Mouse (Mus musculus) hindbrain, embryonic 16.5 days (tissue): ENCODE results near the gene Mob3a. TPM values are rescaled to one million over a fixed set of nuclear protein-coding genes. Genes with fewer than 3 reads are reported as not detected.
"Not testable (repeated sequence)": the region's sequence is repeated elsewhere in the genome, so short reads cannot be mapped to it uniquely, and the experiment has no call there.

ENCODE experiments used
- ATAC-seq: fragments of 200-750 bp; cut with Nextera tagmentation; 2 replicates; pipeline ENCODE4 v1.8.0; 2017; ENCODE audit warnings: moderate TSS enrichment, moderate library complexity
- H3K27ac ChIP-seq: fragments of 300-500 bp; sonication (generic); 2 replicates; pipeline ENCODE4 v1.5.1; 2014; ENCODE audit warnings: low read depth, mild to moderate bottlenecking, control low read depth, low read length, moderate library complexity
- H3K27me3 ChIP-seq: fragments of 300-500 bp; sonication (generic); replicated peaks from 2 replicates; pipeline ENCODE4 v1.6.1; 2014; ENCODE audit warnings: low read length; ENCODE audit not compliant: control insufficient read depth, insufficient read depth
- H3K36me3 ChIP-seq: fragments of 300-500 bp; sonication (generic); 2 replicates; pipeline ENCODE4 v1.6.1; 2014; ENCODE audit warnings: mild to moderate bottlenecking, low read length, moderate library complexity, mixed read lengths; ENCODE audit not compliant: control insufficient read depth, insufficient read depth
- H3K4me1 ChIP-seq: fragments of 300-500 bp; sonication (generic); 2 replicates; pipeline ENCODE4 v1.6.1; 2014; ENCODE audit warnings: low read depth, low read length; ENCODE audit not compliant: control insufficient read depth, insufficient read depth
- H3K4me2 ChIP-seq: fragments of 300-500 bp; sonication (generic); 2 replicates; pipeline ENCODE4 v1.6.1; 2014; ENCODE audit warnings: mild to moderate bottlenecking, low read length, control low read depth, moderate library complexity
- H3K4me3 ChIP-seq: fragments of 300-500 bp; sonication (generic); 2 replicates; pipeline ENCODE4 v1.5.1; 2014; ENCODE audit warnings: mild to moderate bottlenecking, low read length, control low read depth, moderate library complexity
- H3K9ac ChIP-seq: fragments of 300-500 bp; sonication (generic); 2 replicates; pipeline ENCODE4 v1.6.1; 2014; ENCODE audit warnings: low read depth, mild to moderate bottlenecking, control low read depth, low read length, moderate library complexity
- H3K9me3 ChIP-seq: fragments of 300-500 bp; sonication (generic); 2 replicates; pipeline ENCODE4 v1.6.1; 2014; ENCODE audit warnings: mild to moderate bottlenecking, low read length, moderate library complexity; ENCODE audit not compliant: control insufficient read depth
- WGBS: fragments of 180-500 bp; shearing (Covaris S2); extraction: QIAGEN DNeasy Blood & Tissue Kit; methylation state at CpG from one replicate; pipeline ENCODE4 v1.1.7; 2014; 5-methylcytosine and 5-hydroxymethylcytosine counted together
- polyA plus RNA-seq: library from polyadenylated mRNA; unstranded; fragments of >200 nt; fragmentation: Nextera tagmentation; extraction: Ambion mirVana; gene quantifications from 2 replicates; pipeline ENCODE4 v1.2.1, GENCODE M21; 2015

The Mob3a gene
- polyA plus RNA-seq, 1 experiment from 2014 or later: 56.9 TPM

DNA sequence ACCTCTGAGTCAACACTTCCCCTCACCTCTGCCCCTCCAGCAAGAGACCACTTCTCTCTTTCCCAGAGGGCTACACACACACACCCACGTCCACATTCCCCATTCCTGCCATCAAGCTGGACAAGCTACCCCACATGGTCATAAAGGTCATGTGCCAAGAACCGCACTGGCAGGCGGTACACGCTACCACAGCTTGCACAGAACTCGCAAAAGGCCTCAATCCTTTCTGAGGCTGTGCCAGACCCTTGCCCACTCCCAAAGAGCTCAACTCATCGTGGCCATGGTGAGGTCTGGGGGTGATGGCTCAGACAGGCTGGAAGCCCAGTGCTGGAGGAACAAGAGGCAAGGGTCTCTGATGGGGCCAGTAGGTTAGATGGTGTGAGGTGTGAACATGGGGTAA lies 46.9 kb downstream of the Mob3a start:
- WGBS: 75% methylated on average over 6 of the region's 6 CpGs
- peak overlapping the region; percentile 83 for H3K4me3 ChIP-seq
- peak overlapping the region; percentile 88 for H3K4me2 ChIP-seq
- no peaks in the 10 kb centered on the region for H3K36me3 ChIP-seq
- H3K27ac ChIP-seq: no peak overlapping the region
- H3K4me1 ChIP-seq: peaks cover 20% of the 10 kb centered on the region
- no peaks in the 10 kb centered on the region for H3K27me3 ChIP-seq
- H3K9ac ChIP-seq: no peak overlapping the region
- H3K9me3 ChIP-seq: no peaks in the 10 kb centered on the region
- no peak for ATAC-seq

DNA sequence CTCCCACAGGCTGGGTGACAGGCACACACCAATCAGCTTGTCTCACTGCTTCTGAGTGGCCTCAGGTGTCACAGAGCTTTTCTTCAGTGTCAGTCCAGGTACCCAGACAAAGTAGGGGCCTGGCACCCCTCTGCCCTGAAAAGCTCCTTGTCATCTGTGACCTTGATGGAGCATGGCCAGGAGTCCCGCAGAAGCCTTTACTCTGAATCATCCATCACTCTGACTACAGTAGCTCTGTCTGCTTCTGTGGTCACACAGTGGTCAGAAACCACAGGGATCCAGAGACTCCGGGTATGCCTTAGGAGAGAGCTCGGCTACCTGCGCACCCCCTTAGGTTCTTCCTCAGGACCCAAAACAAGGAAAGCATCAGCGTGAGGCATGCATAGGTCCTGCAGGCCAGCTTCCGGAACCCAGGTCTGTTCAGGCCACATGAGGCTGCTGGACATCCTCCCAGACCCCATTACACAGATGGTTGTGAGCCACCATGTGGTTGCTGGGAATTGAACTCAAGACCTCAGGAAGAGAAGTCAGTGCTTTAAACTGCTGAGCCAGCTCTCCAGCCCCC lies 48.5 kb downstream of the Mob3a start:
- WGBS: 85% methylated on average over 6 of the region's 6 CpGs
- H3K36me3 ChIP-seq: peaks cover 2% of the 10 kb centered on the region; the same call in 1 of the 2 replicates
- no peaks in the 10 kb centered on the region for H3K9me3 ChIP-seq
- ATAC-seq: no peak
- no peaks in the 10 kb centered on the region for H3K27me3 ChIP-seq
- peaks cover 17% of the 10 kb centered on the region for H3K4me1 ChIP-seq
- H3K4me3 ChIP-seq: no peak overlapping the region
- H3K27ac ChIP-seq: no peak overlapping the region
- no peak overlapping the region for H3K4me2 ChIP-seq
- H3K9ac ChIP-seq: no peak overlapping the region

DNA sequence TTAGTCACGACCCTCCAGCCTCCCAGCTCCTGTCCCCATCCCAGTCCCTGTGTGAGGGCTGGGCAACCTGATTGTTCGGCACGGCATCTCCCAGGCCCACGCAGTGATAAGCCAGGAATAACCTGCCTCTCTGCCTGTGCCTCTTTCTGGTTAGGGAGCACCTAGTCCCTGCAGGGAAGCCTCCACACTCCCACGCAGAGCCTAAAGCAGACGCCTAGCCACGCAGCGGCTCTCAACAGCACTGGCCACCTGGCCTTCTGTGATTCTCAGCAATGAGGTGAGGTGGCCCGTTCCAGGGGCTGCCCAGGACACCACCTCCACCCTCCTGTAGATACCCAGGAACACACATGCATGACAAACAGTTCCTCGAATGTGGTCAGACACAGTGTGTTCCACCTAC lies 51.4 kb downstream of the Mob3a start:
- no peaks in the 10 kb centered on the region for H3K27me3 ChIP-seq
- H3K4me3 ChIP-seq: no peak overlapping the region
- 91% methylated on average over 10 of the region's 10 CpGs for WGBS
- no peak overlapping the region for H3K9ac ChIP-seq
- H3K9me3 ChIP-seq: no peaks in the 10 kb centered on the region
- peaks cover 14% of the 10 kb centered on the region for H3K4me1 ChIP-seq
- no peak overlapping the region for H3K27ac ChIP-seq
- H3K4me2 ChIP-seq: no peak overlapping the region
- ATAC-seq: no peak
- H3K36me3 ChIP-seq: peaks cover 16% of the 10 kb centered on the region

DNA sequence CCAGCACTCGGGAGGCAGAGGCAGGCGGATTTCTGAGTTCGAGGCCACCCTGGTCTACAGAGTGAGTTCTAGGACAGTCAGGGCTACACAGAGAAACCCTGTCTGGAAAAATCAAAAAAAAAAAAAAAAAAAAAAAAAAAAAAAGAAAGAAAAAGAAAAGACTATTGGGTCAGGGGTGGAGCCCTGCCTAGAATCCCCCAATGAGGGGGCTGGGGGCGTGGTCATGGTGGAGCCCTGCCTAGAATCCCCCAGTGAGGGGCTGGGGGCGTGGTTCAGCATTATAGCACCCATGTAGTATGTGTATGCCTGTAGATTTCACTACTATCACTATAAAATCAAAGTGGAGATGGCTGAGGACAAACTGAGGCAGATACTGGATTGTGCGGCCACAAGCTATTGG lies 51.9 kb downstream of the Mob3a start:
- H3K9me3 ChIP-seq, H3K27me3 ChIP-seq, H3K4me2 ChIP-seq, ATAC-seq, H3K4me1 ChIP-seq, H3K9ac ChIP-seq, H3K4me3 ChIP-seq, H3K27ac ChIP-seq: not testable (repeated sequence)
- WGBS: 89% methylated on average over 6 of the region's 6 CpGs
- H3K36me3 ChIP-seq: peaks cover 21% of the 10 kb centered on the region

DNA sequence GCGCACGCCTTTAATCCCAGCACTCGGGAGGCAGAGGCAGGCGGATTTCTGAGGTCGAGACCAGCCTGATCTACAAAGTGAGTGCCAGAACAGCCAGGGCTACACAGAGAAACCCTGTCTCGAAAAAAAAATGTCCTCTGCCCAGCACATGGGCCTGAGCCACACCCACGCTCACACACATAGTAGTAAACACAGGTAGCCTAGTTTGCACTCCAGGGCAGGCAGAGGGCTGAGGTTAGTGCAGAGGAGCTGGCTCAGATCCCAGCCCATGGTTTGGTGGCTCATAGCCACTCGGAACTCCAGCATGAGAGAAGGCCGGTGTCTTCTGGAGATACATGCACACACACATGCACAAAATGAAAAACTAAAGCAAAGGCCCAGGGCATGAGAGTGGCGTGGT lies 54.8 kb downstream of the Mob3a start:
- Histone ChIP-seq H3K27me3 (no peaks in the 10 kb centered on the region), H3K4me3 (no peak overlapping the region), H3K4me1 (no peaks in the 10 kb centered on the region), H3K9ac (no peak overlapping the region), H3K4me2 (no peak overlapping the region), H3K36me3 (peaks cover 45% of the 10 kb centered on the region), H3K9me3 (no peaks in the 10 kb centered on the region), H3K27ac (no peak overlapping the region)
- ATAC-seq: no peak
- 94% methylated on average over 10 of the region's 10 CpGs for WGBS

DNA sequence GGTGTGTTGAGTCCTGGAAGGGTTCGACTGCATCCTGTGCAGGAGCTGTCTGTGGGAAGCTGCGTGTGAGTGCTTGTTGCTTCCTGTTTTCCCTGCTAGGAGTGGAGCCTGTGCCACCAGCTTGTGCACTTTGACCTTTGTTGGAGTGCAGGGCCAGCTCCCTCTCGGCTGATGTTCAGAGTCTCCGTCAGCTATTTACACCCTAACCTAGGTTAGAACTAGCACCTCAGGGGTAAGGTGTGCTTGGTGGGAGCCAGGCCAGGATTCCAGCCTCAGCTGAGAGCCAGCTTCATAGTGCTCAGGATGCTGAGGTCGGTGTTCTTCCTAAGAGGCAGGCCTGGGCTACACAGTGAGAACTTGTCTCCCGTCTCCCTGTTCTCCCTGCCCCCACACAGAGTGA lies 66.4 kb downstream of the Mob3a start:
- Histone ChIP-seq H3K4me3 (no peak overlapping the region), H3K27ac (no peak overlapping the region), H3K4me2 (no peak overlapping the region), H3K36me3 (peaks cover 49% of the 10 kb centered on the region), H3K9me3 (no peaks in the 10 kb centered on the region), H3K4me1 (no peaks in the 10 kb centered on the region), H3K27me3 (no peaks in the 10 kb centered on the region), H3K9ac (no peak overlapping the region)
- WGBS: 93% methylated on average over 6 of the region's 6 CpGs
- ATAC-seq: no peak

Other genes starting within 250 kb of the Mob3a start
- gene Onecut3, start 207.1 kb downstream of the Mob3a start, polyA plus RNA-seq: 1.2 and 1.3 TPM in 2 replicates
- 1.5 and 1.6 TPM in 2 replicates for gene Atp8b3, start 162.9 kb downstream of the Mob3a start, polyA plus RNA-seq
- 25.8 and 26.5 TPM in 2 replicates for gene Rexo1, start 140.4 kb downstream of the Mob3a start, polyA plus RNA-seq
- gene Klf16, start 124.7 kb downstream of the Mob3a start, polyA plus RNA-seq: 5.1 and 5.8 TPM in 2 replicates
- gene Abhd17a, start 111.6 kb downstream of the Mob3a start, polyA plus RNA-seq: 127 and 130 TPM in 2 replicates
- gene Scamp4, start 99.1 kb downstream of the Mob3a start, polyA plus RNA-seq: 73.6 and 80.8 TPM in 2 replicates
- 5.2 and 6.4 TPM in 2 replicates for gene Adat3, start 99.1 kb downstream of the Mob3a start, polyA plus RNA-seq
- gene Gm49322, start 96.0 kb downstream of the Mob3a start, polyA plus RNA-seq: 2.3 and 3.1 TPM in 2 replicates
- 24.9 and 77.7 TPM in 2 replicates for gene Csnk1g2, start 79.1 kb downstream of the Mob3a start, polyA plus RNA-seq
- gene Btbd2, start 44.9 kb downstream of the Mob3a start, polyA plus RNA-seq: 21.2 and 83.2 TPM in 2 replicates
- 35.6 and 55.7 TPM in 2 replicates for gene Mknk2, start 23.9 kb downstream of the Mob3a start, polyA plus RNA-seq
- gene Izumo4, start 207 bp upstream of the Mob3a start, polyA plus RNA-seq: 43.7 and 50.4 TPM in 2 replicates
- 102 and 105 TPM in 2 replicates for gene Ap3d1, start 40.3 kb upstream of the Mob3a start, polyA plus RNA-seq
- 13.2 and 16.9 TPM in 2 replicates for gene Dot1l, start 53.2 kb upstream of the Mob3a start, polyA plus RNA-seq
- 44.7 and 59.9 TPM in 2 replicates for gene Sf3a2, start 96.2 kb upstream of the Mob3a start, polyA plus RNA-seq
- 129 and 140 TPM in 2 replicates for gene Plekhj1, start 96.6 kb upstream of the Mob3a start, polyA plus RNA-seq
- gene Amh, start 103.3 kb upstream of the Mob3a start, polyA plus RNA-seq: not detected in 2 replicates
- 1.1 and 1.2 TPM in 2 replicates for gene Jsrp1, start 111.5 kb upstream of the Mob3a start, polyA plus RNA-seq
- 1,272 and 1,293 TPM in 2 replicates for gene Oaz1, start 124.7 kb upstream of the Mob3a start, polyA plus RNA-seq
- gene Lingo3, start 142.1 kb upstream of the Mob3a start, polyA plus RNA-seq: 22.1 and 23.3 TPM in 2 replicates
- gene Lsm7, start 153.2 kb upstream of the Mob3a start, polyA plus RNA-seq: 197 and 208 TPM in 2 replicates
- 92.4 and 97.5 TPM in 2 replicates for gene Sppl2b, start 153.3 kb upstream of the Mob3a start, polyA plus RNA-seq
- 0.13 and 0.27 TPM in 2 replicates for gene Tmprss9, start 169.9 kb upstream of the Mob3a start, polyA plus RNA-seq
- 314 and 364 TPM in 2 replicates for gene Timm13, start 199.0 kb upstream of the Mob3a start, polyA plus RNA-seq
- gene Lmnb2, start 216.3 kb upstream of the Mob3a start, polyA plus RNA-seq: 36.6 and 41.9 TPM in 2 replicates
- 8.0 and 9.0 TPM in 2 replicates for gene Gadd45b, start 228.1 kb upstream of the Mob3a start, polyA plus RNA-seq